Mouse (Mus musculus) thymus, adult 2 months (tissue): Measurements from ENCODE around the gene Snx18.

Experiments
- CTCF ChIP-seq: fragments of 200-500 bp; IDR thresholded peaks from 2 replicates; pipeline ENCODE4 v1.5.1; 2012; ENCODE audit warnings: mild to moderate bottlenecking, control low read depth, low read length, moderate library complexity, borderline replicate concordance; ENCODE audit not compliant: control insufficient read depth, poor library complexity, insufficient read depth; ENCODE audit errors: extremely low read depth
- POLR2A ChIP-seq: fragments of 200-500 bp; IDR thresholded peaks from 2 replicates; pipeline ENCODE4 v1.6.1; 2012; ENCODE audit warnings: mild to moderate bottlenecking, low read length, control low read depth, moderate library complexity; ENCODE audit not compliant: control insufficient read depth, poor library complexity, insufficient read depth; ENCODE audit errors: extremely low read depth

DNA sequence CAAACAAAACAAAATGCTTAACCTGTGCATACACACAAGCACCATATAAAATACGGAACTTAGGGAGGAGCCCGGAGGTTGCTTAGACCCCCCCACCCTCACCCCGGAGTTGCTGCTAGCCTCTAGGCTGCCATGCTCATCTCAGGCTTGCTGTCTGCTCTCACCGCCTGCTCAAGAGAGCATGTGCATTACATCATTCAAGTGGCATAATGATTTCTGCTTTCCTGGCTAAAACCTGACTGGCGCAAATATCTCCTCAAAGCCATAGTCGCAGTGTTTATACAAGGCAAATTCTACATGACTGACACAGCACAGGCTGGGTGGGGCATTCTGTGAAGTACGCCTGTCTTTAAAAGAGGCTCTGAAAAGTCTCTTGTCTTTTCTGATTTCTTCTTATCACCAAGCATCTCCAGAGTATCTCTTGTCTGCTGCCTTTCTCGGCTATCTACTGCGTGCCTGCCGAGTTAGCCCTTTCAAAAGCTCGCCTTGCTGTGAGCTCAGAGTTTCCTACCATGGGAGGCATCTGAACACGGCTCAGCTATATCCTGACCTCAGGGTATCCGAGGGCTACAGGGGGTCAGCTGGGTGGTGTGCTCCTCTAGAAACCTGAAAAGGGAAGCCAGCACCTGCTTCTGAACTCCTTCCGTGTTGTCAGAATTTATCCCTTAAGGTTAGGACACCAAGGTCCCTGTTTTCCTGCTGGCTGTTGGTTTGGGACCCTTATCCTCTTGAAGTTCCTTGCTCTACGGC, 16.5 kb upstream of the Snx18 start:
- TF ChIP-seq CTCF (no peak), POLR2A (no peak)
